Mouse (Mus musculus) spleen, embryonic (tissue): ENCODE results near the gene Prdm16.

ENCODE experiments used
- CTCF ChIA-PET: fragments of 350-600 bp; sonication (Branson Sonifier 250); formaldehyde crosslinking; loops from one replicate; lab custom pipeline; 2022; lab: Charles Lee

Gene Prdm16

DNA sequence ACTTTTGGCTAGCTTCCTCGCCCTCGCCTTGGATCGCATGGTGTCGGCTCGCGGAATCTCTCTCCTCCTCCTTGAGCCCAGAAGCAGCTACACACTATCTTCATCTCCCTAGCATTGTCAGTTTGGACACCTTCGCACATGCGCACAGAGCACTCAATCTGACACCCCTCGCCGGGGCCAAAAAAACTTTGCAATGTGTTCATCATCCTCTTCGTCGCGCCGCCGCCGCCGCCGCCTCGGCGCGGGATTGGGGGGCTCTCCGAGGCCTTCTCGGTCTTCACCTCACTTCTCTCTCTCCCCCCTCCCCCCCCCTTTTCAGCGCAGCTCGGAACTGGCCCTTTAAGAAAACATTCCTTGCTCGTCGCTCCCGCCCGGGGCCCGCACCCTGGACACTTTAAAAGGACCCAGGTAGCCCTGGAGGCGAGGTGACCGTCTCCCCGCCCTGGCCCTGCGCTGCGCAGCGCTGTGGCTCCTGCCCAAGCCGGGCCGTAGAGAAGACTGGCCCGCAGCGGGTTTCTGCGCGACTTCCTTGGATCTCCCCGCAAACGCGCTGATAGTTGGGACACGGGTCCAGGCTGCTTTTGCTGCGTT, at the start of gene Prdm16:
Gene Prdm16, minus strand, starts transcription at position 153 of the 591 bp plus-strand sequence.
- CTCF ChIA-PET: no interaction called here

DNA sequence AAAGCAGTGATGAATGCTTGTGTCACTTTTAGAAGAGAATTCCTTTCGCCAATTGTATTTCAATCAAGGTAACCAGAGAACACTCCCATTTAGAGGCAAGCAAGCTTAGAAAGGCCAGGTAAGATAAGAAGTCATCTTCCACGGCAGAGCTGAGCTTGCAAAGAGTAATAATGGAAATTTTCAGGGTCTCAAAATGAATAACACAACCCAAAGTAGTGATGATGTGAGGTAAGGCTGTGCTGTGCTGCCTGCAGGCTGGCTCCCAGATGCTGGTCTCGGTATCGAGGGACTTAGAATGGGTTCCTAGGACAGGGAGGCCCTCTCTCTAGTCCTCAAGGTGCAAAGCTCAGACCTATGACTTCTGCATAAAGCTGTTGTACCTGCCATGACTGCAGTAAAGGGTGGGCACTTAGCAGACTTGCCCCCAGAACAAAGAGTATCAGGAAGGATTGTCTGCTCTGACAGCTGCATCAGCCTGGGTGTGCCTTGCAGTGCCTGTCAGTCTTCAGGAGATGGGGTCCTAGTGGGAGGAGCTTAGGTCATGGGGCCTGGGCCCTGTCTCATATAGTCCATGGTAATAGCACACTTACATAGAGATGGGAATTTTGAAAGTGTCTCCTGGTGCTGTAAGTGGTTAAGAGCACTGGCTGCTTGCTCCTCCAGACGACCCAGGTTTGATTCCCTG, 46.5 kb upstream of the Prdm16 start:
- CTCF ChIA-PET: no interaction called here

DNA sequence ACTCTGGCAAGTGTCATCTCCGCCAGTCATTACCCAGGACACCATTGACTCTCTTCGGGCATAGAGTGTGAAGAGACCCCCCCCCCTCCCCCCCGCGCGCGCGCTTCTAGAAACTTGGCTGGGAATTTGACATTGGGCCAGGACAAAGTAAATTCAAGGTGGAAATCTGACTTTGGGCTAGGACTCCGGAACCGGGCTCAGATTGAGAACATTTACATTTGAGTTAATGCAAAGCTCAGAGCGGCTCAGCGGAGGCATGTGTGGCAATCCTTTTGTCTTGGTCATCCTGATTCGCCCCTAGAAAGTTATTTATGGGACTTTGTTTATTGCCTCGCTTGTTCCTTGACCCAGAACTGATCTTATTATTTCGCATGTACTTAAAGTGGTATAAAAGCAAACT, 45.6 kb upstream of the Prdm16 start:
- CTCF ChIA-PET: interaction anchor here (0.7 kb wide), 1 partner anchor 164 kb away, joined by 3 read pairs; no protein-coding TSS in a partner anchor

DNA sequence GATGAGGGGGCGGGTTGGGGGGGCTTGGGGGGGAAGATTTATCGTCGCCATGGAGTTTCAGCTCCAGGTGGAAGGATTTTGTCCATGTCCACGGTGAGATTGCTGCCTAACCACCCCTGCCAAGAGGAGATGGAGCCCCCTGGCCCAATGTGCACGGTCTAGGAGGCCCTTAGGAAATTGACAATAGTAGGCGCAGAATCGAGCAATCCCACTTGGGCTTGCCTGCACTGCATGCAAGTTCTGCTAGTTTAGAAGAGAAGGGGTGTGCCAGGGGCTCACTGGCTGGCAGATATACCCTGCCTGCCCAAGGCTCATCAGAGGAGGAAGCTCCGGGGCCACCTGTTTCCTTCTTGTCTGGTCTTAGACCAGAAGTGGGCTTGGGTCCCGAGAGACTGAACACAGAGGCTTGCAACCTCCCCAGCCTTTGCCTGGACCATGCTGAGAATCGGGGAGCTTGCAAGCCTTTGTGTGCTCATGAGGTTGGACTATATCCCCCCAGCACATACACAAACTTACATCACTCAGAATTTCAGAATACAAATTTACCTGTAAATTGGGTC, 38.8 kb upstream of the Prdm16 start:
- CTCF ChIA-PET: interaction anchor here (0.5 kb wide), 1 partner anchor 412 kb away, joined by 3 read pairs; no protein-coding TSS in a partner anchor

DNA sequence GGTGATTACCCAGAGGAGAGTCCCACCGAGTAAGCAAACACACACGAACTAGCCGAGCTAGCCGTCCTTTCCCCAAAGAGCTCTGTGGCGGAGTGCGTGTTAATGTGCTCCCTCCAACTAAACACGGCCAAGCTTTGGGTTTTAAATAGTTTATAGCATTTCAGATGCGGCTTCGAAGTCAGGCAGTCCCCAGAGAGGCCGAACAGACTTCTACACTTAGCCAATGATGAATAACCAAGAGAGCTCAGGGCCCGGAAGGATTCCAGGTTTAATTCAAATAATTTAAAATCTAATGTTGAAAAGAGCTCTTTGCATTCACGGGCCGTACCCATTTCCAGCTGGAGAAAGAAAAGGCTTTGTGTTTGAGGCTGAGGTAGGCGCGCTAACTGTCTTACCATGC, 38.3 kb upstream of the Prdm16 start:
- CTCF ChIA-PET: interaction anchor here (0.5 kb wide), 1 partner anchor 411 kb away, joined by 3 read pairs; no protein-coding TSS in a partner anchor

DNA sequence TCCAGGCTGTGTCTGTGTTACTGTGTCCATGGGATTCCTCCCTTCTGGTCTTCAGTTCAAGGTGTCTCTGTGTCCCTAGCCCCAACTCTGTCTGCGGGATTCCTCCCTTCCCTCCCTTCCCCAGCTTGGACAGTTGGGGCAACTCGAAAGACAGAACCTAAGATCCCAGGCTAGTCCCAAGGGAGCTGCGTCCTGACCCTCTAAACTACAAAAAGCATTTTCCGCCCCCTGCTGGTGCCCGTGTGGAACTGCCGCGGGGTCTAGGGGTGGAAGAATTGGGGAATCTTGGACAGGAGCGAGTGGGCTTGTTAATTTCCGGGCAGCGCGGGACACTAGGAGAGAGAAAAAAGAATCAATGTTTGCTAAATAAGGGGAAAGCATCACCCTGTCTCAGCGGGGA, 37.9 kb upstream of the Prdm16 start:
- CTCF ChIA-PET: no interaction called here

DNA sequence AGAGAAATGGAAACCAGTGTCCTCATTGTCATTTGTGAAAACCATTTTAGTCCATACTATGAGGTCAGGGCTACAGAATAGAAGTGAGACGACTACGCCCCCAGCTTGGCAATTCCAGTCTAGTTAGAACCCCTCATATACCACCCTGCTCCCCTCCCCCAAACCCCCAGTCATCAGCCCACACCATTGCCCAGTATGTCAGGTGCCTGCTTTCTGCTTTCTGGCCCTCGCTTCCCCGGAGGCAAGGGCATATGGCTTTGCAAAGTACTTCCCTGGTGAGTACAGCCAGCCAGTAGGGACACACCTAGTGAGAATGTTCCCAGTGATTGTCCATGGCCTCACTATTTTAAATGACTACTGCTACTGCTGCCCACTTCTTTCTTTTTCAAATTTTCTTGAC, 37.3 kb upstream of the Prdm16 start:
- CTCF ChIA-PET: no interaction called here

DNA sequence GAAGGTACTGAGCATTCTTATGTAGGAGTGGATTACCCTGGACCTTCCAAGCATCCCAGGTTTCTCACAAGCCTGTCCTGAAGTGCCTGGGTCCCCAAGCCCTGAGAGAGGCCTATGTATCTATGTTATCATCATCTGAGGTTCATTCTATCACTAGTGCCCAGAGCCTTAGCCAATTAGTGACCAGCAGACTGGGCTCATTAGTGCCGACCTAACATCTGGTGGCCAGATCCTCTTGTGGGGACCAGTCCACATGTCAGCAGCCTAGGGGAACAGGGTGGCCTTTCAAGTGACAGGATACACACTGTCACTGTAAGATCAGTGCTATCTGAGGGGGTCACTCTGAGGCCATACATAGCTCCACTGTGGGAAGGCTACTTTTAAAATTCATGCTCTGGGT, 35.4 kb upstream of the Prdm16 start:
- CTCF ChIA-PET: no interaction called here

DNA sequence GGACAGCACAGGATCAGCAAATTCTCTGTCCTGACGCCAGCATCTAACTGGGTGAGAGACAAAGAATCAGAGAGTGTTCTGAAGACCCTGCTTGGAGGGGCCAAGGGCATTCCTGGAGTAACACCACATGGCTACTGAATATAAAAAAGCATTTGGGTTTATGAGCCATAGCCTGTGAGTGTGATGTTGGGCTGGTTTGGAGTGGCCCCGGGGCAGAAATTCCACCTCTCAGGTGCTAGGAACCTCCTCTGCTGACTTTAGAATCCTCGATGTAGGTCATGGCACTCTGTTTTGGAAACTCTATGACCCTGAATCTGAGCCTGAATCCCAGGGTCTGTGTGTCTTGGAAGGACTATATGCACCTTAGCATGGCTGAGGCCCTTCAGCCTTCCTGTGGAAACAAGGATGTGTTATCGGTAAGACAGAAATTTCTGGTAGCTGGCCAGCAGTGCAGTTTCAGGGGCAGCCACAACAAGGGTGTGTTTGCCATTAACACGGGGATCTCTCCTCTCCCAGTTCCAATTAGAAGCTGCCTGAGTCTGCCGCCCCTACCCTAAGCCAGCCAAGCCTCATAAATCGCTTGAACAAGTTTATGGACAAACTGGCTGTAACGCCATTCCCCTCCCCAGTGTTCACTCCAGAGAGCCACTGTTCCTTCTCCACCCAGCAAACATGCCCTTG, 34.7 kb upstream of the Prdm16 start:
- CTCF ChIA-PET: no interaction called here

DNA sequence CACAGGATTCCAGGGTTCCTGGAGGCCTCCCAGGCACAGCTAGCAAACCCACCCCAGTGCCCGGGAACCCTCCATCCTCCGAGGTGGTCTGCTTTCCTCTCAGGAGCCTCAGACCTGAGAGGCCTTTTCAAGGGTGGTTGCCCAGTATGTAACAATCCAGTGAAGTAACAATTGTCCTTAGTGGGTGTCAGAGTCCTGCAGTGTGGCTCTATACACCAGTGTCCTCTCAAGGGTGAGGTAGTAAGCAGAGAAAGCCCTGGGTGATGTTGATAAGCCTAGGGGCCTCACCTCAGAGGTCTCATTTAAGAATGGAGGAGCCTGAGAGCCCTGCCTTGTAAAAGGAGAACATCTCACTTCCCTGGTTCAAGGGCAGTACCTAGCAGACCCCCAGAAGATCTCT, 31.1 kb upstream of the Prdm16 start, which contains the start of gene Actrt2:
Gene Actrt2, minus strand, starts transcription at position 101 of the 400 bp plus-strand sequence.
- CTCF ChIA-PET: no interaction called here

DNA sequence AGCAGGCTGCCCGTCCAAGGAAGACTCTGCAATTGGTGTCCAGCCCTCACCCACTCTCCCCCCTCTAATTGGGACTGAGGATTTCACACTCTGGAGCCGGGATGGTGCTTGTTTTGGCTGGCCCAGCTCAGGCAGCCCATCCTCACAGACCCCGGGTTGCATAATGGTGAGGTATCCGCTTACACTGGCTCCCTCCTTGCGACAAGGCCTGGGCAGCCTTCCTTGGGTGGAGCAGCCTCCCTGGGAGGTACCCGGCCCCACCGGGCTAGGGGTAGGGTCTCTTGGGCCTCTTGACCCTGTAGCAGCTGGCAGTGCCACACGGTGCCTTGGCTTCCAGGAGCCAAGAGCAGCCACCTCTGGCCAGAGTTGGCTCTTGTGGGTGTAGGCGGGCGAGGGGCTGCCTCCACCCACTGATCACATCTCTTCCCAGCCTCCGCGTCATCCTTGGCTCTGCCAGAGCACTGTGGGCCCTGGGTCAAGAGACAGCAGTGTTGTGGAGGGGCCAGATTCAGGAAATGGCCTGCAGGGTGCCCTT, 26.1 kb upstream of the Prdm16 start:
- CTCF ChIA-PET: no interaction called here

DNA sequence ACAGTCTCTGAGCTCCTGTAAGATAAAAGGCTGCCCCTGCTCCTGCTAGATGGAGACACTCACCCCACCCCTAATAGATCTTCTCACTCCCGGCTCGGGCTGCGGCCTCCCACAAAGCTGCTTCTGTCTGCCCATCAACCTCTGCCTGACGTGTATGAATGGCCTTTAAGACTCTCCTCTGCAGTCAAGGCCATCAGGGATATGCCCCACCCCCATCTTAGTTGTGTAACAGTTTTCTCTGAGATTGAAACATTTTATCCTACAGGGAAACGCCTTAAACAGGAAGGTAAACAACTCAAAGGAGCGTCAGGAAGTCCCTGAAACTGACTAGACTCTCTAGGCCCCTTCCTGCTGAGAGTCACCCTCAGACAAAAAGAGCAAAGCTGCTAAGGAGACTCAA, 24.6 kb upstream of the Prdm16 start:
- CTCF ChIA-PET: no interaction called here

DNA sequence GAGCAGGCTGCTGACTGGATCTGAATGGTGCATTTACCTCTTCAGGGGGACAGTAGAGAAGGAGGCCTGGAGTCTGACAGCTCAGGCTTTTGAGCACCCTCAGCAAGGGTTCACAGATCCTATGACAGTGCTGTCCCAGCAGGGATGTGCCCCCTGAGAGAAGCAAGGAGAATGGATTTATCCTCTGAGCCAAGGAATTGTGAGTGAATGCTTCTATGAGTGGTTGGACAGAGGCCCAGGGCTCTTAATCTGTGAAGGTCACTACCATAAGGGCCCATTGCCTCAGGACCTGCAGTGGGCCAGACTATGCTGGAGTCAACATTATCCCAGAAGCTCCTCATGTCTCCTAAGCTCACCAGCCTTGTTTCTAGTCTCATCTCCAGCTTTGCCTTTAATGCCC, 23.4 kb upstream of the Prdm16 start:
- CTCF ChIA-PET: no interaction called here

DNA sequence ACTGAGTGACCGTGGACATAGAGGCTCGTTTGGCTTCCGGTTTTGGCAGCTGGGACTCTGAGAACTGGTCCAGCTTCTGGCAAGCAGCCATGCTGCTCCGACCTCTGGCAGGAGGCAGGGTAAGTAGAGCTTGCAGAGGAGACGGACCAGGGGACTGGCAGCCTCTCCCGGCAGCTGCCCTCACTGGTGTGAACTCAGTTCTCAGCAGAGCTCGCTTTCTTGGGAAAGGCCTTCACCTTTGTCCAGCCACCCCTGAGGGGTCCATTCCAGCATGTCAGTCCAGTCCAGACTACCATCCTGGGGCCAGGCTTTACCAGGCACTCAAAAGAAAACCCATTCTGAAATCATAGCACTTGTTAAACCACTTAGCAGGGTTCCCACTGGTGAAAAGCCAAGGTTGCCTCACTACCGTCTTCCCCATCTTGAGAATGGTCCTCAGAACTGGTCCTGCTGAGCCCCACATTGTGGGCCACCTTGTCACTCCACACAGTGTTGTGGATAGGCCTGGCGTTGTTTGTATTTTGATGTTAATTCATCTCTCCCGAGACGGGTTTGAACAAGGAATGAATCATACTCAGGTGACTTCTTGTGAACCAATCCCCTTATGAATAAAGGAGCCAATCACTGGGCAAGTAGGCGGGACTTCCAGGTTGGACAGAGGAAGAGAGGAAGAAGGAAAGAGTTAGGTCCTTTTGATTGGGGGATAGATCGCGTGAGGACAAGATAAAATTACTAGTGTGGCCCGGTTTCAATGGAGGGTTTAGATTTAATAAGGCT, 18.6 kb upstream of the Prdm16 start:
- CTCF ChIA-PET: no interaction called here

DNA sequence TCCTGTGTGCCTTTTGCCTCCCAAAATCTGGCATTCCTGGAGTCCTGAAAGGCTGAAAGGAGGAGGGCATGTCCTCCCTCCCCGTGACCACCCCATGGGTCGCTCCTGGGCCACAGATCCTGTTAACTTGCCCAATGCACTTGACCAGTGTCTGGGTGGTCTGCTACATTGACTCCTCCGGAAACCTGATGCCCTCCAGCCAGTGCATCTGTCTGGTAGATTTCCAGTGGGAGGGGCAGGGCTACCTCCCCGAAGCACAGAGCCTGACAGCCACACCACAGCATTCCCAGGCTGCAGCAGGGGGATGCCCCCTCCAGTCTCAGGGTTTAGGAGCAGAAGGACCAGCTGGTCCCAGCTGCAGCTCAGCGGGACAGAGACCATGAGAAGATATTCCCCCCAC, 15.8 kb upstream of the Prdm16 start:
- CTCF ChIA-PET: no interaction called here

DNA sequence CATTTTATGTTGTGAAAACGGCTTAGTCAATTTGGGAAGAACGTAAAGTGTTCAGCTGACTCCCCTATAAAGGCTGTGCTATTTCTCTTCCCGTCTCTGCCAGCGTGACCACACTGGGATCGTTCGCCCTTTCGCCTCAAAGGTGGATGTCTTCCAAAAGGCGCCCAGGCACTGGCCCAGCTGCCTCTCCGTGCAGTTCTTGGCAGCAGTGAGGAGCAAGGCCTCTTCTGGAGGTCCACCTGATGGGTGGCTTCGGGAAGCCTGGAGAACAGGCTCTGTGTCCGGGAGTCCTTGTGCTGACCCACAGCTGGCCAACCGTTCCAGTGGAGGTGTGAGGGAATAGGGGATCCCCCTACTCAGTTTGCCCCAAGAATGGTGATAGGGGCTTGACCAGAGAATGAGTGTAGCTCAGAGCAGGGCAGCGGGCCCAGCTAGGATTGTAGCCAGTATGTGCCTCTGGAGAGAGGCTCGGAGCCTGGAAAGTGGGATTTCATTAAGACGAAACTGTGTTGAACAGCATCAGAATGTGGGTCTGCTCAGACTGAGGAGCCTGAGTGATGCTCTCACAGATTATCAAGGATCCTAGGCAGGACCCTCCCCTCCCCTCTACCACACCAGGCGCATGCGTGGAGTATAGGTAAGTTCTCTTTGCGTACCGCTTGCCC, 12.5 kb upstream of the Prdm16 start:
- CTCF ChIA-PET: no interaction called here

DNA sequence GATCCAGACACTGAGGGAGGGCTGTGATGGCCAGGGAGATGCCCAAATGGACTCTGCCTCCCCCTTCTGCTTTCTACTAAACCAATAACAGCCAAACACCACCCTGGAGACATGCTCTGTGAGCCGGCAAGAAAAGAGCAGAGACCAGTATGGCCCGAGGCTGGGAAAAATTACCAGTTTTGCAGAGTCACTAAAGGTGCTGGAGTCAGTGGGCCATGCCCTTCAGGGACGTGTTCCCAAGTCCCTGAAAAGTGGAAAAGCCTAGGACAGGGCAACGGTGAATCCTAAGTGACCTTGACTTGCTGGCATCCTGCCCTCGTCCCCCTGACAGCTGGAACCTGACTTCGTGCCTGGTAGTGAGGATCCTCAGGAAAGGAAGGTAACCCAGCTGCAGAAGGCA, 5.8 kb upstream of the Prdm16 start:
- CTCF ChIA-PET: no interaction called here

DNA sequence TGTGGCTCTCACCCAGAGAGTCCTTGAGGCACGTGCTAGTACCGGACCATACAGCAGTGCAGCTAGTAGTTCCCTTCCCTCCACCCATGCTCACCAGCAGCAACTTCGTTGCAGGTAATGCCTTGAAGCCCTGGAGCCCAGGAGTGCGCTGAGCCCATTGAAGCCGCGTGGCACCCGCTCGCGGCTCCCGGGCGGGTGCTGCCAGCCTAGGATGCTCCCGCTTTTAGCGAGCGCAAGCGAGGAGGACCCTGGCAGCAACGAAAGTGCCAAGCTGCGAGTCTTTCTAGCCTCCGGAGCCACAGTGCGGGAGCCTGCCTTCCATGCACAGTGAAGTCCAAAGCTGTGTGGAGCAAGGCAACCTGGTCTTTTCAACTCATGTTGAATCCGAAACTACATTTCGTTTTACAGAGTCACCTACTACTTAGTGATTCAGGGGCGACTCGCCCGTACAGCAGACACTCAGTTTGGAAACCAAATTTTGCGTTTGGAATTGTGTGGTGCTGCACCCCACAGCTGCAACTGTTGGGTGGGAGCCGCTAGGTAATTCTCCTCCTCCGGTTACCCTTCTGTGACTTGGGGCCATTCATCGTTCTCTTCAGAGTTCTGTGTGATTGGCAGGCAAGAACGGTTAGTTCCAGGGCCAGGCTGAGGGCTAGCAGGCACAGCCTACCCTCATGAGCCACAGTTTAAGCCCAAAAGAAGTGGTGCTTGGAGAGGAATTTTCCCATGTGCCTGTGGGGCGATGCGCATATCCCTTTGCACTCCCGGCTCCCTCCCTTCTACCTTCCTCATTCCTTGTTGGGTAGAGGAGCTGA, 4.8 kb upstream of the Prdm16 start:
- CTCF ChIA-PET: interaction anchor here (0.5 kb wide), 1 partner anchor 53 kb away, joined by 6 read pairs; no protein-coding TSS in a partner anchor

DNA sequence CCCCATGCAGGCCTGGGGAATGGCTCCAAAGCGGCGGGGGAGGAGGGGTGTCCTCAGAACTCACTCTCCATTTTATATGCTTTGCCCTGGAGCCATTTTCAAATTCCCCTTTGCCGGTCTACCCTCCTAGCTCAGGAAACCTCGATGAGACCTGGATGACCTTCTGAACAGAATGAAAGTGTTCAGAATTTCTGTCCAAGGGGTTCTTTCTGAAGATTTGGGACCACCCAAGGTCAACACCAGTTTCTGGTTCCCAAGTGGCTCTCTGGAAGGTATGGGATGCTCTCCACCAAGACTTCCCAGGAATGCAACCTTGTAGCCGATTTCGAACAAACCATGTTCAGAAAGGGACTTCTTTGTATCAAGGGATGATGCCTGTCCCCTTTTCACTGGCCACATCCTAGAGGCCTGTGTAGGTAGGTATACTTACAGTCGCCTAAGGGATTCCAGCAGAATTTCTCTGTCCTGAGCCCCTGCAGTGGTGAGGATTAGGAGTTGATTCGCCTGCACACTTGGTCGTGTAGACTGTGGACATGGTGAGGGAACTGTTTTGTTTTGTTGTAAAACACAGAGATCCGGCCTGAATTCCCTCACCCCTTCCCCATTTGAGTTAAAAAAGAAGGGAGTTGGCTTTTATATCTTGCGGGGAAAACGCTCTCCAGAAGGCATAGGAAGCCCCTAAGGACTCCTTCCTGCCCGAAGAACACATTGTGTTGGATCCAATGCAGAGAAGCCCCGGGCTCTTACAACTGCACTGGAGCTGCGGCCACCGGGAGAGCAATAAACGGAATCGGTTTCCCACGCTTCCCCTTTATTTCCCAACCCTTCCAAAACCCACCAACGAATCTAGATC, 4.0 kb upstream of the Prdm16 start:
- CTCF ChIA-PET: no interaction called here
